Mouse (Mus musculus) adrenal gland, postnatal 36 days (tissue): Measurements from ENCODE around the gene B9d2. TPM values are rescaled to one million over a fixed set of nuclear protein-coding genes. Genes with fewer than 3 reads are reported as not detected.

Source experiments
- DNase-seq, 2 experiments: peaks; one replicate each; pipeline ENCODE4 v3.0.0; 2021; ENCODE audit warnings: mixed read lengths in 1 of 2
- long read RNA-seq, 2 experiments: library from polyadenylated mRNA; stranded (forward); transcript quantifications; one replicate each; pipeline ENCODE4 v2.0.0; 2021; ENCODE audit warnings: borderline sequencing depth in 2 of 2
- total RNA-seq, 2 experiments: library from RNA; stranded (reverse); gene quantifications; 2 replicates each; pipeline ENCODE4 v1.2.3; 2021

B9d2 gene
- 10 to 100 TPM; 15.3 to 18.0 TPM for total RNA-seq
- long read RNA-seq, experiment 1, transcript B9d2-203 (4 exons, 995 nt): major isoform, 28 of 28 reads
- long read RNA-seq, experiment 1, partial matches to known transcripts: 0 of 28 reads
- long read RNA-seq, experiment 1, other reads (novel, unspliced or antisense): 0 of 28 reads
- long read RNA-seq, experiment 2, transcript B9d2-203 (4 exons, 995 nt): major isoform, 8 of 11 reads
- long read RNA-seq, experiment 2, partial matches to known transcripts: 2 of 11 reads
- long read RNA-seq, experiment 2, other reads (novel, unspliced or antisense): 0 of 11 reads

DNA sequence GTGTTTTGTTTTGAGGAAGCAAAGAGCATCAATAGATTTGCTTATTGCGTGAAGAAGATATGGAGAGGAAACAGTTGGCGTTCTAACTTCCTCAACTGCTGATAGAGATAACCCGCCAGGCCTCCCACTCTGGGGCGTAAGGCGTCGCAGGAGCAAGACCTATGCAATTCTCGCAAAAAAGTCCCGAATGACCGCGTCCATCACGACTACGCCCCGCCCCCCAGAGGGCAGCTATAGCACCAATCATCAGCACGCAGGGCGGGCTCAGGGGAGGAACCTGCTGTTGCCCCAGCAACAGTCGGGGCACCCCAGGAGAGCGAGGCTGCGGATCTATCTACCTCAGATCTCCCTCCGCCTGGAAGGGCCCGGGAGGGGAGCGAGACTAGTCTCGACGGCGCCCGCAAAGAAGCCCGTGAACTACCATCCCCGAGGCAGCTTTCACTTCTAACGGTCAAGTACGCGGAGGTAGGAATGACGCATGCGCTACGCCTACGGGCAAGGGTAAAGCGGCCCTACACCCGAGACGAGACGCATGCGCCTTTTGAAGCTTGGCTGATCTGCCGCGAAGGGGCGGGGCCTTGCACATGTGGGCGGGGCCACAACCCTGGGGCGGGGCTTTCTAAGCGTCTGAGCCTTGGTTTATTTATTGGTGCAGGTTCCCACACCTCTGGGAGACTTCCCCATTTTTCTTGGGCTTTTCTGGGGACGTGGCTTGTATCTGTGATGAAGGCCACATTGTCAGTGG is at the start of gene B9d2:
TSS of gene B9d2 (plus strand) at position 267 of the 745 bp plus-strand sequence.
- DNase-seq: peak; percentile 96 to 98

DNA sequence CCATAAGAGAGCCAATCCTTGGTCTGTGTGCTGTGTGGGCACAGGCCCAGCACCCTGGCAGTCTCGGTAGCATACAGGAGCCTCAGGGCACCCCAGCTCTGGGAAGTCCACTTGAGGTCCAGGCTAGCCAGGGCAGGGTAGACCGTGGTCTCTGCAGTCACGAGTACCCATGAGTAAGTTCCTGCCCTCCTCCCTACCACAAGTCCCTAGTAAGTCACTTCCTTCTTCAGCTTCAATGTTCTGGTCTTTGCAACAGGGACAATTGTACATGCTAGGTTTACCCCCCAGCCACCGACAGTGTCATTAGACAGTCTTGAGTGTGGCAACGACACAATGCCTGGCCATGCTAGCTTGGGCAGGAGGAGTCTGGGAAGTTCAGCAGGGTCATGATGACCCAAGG is 47.9 kb upstream of the B9d2 start:
- no peak for DNase-seq

DNA sequence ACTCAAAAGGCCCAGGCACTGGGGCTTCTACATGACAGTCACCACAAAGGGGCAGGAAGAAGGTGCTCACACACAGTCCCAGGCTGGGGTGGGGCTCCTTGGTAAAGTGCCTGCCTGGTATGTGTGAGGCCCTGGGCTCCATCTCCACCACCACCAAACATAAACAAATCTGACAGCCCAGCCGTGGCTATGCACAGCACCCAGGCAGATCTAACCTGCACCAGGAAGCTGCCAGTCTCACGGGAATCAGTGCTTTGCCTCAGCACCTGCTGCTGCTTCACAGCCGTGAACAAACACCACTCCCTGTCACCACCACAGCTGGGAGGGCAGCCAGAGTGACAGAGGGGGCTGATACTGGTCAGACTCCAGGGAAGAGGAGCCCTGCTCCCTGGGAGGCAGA is 44.2 kb upstream of the B9d2 start:
- DNase-seq: no peak

DNA sequence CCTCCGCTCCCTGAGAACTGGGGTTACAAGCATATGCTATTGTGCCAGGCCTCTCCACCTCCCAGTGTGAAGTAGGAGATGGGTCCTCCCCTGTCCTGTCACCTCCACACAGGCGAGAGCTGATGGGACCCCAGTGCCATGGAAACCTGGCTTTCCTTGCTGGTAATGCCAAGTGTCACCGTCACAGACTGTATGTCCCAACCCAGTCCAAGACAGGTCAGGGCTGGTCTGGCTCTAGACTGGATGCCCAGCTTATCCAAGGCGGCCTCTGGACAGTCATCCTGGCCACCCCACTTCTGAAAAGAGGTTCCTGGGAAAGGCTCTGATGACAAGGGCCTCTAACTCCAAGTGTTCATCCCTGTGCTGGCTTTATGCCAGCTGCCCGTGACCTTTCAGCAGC is 43.5 kb upstream of the B9d2 start:
- DNase-seq: no peak

DNA sequence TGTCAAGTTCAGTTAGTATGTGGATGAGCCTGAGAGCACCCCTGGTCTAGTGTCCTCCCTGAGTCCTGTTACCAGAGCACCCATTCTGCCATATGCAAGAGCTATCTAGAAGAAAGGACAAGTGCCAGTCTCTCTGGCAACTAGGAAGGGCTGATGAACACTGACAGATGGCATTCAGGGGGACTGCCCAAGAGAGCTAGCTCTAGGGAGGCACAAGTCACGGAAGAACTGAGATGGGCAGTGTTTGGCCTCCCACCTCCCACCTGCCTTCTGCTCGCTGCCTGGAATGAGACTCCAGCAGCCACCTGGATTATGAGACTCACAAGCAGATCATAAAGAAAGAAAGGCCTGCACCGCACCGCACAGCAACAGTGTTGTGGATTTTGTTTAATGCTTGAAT is 40.8 kb upstream of the B9d2 start:
- DNase-seq: no peak

DNA sequence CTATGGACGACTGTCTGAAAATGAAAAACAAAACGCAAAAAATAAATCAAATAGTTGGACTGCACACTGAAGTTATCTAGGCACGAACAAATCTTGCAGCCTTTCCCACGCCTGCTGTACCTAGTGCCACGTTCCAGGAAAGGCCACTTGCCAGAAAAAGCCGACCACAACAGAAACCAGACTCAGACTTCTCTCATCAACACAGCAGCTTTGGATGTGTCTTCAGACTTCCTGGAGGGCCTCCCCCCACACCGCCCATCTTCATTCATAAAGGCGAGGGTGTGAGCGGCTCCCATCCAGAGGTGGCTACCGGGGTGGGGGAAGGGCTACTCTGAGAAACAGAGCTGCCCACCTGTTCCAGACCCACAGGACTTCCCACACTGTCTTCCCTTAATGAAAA is 36.4 kb upstream of the B9d2 start:
- DNase-seq: no peak

DNA sequence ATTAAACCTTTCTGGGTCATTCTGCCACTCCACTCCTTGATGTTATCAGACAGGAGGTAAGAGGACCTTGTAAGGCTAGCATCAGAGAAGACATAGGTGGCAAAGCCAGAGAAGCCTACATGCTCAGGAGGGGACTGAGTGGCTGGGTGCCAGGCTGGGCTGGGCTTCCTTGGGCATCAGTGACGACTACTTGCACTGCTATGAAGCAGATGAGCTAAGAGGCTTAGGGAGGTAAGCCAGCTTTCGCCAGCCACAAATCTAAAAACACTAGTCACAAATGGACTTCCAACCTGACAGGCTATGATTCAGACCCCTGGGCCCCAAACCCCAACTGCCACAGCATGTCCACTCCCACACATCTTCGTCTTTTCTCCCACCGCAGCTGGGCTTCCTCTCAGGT is 35.9 kb upstream of the B9d2 start:
- DNase-seq: no peak

DNA sequence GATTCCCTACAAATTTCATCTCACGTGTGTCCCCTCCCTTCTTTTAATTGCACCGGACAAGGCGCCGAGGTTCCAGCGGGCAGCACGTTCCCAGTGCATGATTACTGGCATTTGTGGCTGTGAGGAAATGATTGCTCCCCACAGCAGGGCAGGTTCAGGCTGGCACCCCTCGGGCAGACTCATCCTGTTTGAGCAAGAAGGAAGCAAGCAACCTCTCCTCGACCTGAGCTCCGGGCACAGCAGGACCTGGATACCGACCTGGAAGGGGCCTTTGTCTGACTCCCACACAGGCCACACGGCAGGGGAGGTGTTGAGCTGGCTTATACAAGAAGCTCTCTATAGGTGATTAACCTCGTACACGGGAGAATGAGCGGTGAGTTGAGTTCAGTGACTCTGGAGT is 35.5 kb upstream of the B9d2 start:
- DNase-seq: no peak

DNA sequence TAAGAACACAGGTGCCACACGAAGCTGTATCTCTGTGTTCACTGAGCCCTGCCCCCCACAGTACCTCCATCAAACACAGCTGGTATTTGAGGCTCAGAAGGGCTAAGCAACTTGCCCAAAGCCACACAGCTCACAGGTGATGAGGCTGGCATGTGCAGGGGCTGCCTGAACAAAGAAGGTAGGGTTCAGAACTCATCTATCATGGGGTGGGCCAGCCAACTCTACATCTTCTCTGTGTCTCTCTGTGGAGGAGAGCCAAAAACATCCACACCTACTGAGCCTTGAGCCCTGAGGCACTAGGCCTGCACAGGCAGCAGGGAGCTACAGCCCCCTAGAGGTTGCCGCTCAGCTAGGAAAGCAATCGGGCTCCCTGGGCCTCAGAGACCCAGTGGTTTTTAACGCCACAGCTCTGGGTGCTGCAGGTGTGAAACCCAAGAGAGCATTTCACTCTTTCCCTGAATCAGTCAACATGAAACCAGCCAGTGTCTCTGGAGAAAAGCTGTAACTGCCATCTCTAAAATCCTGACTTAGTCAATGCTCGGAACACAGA is 32.9 kb upstream of the B9d2 start:
- no peak for DNase-seq

DNA sequence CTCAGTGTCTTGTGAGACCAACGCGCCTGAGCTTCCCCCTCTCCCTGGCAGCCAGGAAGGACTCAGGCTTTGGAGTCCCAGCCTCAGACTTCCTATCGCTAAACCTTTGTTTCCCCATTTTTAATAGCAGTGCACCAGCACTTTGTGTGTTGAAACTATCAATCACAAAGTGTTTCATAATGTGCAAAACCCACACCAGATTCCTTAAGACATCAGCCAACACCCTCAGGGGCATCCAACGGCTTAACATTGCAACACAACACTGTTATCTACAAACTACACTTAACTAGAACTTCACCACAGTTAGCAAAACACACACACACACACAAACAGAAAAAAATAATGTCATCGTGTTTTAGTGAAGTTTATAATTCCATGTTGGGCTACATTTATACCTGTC is 30.7 kb upstream of the B9d2 start:
- no peak for DNase-seq

DNA sequence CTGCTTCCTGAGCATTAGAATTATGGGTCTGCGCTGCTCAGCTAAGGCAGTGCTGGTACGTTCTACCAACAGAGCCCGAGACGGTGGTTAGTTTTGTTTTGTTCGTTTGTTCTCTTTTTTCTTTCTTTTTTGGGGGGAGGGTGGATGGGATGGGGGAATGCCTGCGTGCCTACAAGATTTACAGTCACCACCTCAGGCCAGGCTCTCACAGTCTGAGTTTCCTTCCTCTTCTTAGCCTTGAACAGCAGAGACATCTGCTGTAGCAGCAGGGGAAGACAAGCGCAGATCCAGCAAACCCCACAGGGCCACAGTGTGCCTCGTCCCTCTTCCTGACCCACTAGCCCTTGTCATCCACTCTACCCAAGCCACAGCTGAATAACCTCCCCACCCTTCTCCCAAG is 29.3 kb upstream of the B9d2 start:
- no peak for DNase-seq

DNA sequence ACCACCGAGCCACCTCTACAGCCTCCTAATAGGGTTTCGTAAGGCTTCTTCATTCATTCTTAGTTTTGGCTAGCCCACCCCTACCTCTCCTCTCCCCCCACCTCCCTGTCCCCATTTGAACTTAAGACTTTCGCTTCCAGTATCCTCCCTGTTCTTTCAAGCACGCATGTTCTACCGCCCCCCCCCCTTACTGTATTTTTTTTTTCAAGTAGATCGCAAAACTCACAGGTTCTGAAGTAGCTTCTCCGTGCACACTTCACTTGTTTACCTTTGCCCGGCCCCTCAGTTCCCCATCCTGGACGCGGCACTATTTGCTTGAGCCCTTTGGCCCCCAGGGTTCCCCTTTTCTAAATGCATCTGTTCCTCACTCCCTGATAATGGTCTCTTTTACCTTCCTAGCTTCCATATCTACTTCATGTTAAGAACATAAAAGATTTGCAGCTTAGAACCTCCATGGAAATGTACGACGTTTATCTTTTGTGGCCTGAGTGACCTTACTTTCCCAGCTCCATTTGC is 28.3 kb upstream of the B9d2 start:
- DNase-seq: no peak

DNA sequence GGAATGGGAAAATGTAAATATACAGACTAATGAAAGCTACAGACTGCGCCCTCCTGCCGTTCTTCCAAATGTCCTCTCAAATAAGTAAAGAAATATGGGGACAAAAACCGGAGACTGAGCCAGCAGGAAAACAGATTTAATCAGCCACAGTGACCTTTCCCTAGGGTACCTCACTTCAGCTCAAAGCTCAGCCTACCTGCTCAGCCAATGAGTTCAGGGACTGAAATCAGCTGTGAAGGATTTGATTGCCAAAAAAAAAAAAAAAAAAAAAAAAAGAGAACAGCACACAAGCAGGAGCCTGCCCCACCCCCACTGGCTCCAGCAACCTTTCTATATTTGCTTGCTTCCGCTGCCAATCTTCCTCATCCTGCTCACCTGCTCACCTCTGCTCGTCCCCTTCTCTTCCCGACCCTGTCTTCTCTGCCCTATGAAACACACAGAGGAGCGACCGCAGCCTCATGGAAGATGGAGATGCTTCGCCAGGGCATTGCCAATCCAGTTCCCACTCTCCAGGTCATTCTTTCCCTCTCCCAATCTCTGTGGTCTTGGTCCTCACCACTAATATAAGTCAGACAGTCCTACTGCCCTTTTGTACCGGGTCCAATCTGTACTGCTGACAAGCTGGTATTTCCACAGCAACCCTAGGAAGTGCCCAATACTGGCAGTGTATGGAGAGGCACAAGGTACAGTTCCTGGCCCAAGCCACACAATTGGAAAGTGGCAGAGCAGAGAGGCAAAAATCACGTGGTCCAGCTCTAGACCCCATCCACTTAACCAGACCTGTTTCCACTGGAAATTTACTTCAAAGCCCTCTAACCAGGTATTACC is 24.8 kb upstream of the B9d2 start:
- DNase-seq: peak in 1 of 2 experiments; percentile 49

DNA sequence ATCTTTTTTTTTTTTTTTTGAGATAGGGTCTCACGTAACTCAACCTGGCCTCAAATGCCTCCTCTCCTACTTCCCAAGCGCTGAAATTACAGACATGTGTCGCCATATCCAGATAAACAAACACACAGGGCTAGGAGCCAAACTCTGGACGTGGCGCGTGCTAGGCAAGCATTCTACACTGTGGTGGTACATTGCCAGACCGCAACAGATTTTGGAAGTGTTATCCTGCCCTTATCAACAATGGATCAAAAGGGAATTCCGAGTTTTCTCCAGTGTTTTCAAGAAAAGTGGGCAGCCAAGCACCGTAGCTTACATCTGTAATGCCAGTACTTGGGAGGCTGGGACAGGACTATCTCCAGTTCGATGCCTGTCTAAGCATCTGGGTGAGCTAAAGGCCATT is 22.8 kb upstream of the B9d2 start:
- no peak for DNase-seq

DNA sequence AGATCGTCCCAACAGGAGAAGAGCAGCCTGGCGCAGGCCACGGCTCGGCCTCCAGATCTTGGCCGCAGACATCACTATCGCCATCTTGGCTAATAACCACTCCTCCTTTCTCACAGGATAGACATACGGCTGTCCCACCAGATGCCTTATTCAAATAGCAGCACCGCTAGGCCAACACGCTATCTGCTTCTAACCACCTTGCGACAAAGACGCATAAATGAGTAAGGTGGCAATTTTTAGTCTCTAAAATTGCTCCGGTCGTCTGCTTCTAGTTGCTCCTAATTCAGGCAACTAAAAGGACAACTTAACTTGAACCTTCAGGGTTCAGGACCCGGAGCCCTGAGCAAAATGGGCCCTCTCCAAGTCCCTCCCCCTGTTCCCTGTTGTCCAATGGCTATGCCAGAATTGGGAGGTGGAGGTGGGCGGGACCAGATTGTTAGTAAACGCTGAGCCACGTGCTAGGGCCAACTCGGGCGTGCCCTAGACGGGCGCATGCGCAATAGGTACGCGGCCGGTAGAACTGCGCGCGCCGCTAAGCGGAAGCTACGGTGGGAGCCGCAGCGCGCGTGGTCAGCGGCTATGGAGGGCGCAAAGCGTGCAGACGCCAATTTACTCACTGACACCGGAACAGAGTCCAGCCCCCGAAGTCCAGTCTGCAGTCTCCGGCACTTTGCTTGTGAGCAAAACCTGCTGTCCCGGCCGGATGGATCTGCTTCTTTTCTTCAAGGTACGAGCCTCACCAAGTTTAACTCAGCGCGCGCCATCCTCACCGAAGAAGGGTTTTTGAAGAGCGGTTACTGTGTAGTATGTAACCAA is 21.7 kb upstream of the B9d2 start, which contains the start of the genes Bckdha and Exosc5:
TSS of gene Bckdha (minus strand) at position 325 of the 816 bp plus-strand sequence.
TSS of gene Exosc5 (plus strand) at position 508 of the 816 bp plus-strand sequence.
- peak; percentile 98 for DNase-seq

DNA sequence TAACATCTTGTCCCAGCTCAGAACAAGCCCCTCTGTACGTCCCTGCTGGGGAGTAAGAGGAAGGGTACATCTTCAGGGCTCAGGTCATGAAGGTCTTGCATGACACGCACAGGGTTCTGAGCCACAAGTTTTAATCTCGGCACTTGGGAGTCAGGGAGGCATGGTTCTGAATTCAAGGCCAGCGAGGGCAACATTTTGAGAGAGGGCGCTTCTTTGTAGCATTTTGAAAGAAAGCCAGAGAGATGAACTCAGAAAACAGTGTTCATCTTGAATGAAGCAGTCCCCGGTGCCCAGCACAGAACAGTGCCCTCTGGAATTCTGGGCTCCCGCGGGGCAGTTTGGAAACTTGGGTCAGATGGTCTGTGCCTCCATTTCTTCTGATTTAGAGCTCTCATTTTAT is 14.2 kb upstream of the B9d2 start:
- DNase-seq: no peak

DNA sequence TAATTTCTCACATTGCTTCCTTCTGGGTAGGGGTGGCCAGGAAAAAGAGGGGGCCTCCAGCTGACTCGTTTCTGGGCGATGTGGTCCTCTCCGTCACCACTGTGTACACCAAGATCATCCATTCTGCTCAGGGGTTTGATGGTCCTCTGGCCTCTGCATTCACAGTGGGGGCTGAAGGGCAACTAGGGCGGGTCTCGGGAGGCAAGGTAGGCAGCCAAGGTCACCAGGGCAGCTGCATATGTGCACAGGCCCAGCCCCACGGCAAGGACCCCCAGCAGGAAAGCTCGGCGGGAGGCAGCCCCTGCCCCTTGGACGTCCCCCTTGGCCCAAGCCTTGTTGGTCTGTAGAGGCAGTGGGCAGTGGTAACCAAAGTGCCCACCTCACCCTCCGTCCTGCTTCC is 11.4 kb upstream of the B9d2 start:
- no peak for DNase-seq

DNA sequence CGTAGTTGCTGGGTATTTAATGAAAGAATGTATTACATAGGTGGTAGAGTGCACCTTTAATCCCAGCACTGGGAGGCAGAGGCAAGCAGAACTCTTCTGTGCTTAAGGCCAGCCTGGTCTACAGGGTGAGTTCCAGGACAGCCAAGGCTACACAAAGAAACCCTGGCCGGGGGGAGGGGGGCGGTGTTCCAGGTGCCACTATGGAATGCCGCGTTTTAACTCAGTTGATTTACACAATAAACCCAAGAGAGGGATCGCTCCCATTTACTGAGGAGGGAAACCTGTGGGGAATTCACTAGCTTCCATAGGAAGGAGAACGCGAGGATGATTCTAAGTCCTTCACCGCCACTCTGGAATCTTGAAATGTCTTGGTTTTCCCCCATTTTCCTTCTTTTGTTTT is 10.9 kb upstream of the B9d2 start:
- no peak for DNase-seq

DNA sequence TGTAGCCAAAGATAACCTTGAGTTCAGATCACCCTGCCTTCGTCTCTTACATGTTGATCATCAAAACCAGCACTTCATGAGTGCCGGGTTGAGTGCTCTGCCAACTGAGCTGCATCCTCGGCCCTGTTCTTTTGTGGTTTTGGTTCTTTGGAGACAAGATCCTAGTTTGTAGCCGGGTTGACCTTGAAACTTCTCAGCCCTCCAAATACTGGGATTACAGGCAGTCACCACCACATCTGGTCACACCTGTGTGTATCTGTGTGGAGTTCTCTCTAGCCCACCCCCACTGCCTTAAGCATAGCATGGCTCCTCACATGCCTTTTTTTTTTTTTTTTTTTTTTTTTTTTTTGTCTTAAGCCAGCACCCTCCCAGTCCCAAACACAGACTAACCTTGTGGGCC is 10.5 kb upstream of the B9d2 start:
- no peak for DNase-seq

DNA sequence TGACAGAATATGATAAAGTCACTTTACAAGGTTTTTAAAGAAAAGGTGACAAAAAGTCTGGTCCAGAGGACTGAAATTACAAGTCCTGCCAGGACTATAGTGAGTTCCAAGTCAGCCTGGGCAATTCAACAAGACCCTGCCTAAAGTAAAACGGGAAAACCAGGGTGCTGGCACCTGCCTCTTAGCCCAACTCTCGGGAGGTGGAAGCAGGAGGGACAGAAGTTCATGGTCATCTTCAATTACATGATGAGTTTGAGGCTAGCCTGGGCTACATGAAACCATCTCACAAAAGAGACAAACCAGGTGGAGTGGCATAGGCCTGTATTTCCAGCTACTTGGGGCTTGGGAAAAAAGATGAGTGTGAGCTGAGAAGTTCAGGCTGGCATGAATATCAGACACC is 8.9 kb upstream of the B9d2 start:
- no peak for DNase-seq

DNA sequence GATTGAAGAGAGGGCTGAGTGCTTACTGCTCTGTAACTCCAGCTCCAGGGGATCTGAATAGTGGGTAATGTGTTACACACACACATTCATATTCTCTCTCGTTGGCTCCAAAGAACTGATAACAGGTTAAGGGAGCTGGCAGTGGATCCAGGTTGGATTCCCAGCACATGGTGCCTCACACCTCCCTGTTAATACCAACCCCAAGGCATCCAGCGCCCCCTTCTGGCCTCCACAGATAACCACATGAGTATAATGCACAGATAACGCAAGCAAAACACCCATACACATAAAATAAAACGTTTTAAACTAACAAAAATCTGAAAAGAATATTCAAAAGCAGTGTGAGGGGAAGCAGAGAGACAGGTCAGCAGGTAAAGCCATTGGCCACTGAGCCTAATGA is 8.1 kb upstream of the B9d2 start:
- no peak for DNase-seq

DNA sequence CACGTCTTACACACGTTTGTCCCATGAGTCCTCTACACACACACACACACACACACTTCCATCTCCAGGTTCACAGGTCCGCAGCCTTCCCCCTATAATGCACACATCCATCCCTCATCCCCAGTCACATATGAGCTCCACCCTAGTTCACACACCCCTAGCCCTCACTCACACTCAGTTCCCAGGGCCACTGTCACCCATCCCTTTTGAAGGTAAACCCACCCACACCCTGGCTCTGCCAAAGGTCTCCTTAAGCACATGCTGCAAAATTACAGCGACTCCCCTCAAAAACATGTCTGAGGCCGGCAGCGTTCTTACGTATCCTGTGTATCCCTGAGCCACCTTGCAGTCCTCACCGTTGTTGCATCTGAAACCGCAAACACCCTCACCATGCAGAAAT is 6.3 kb upstream of the B9d2 start:
- no peak for DNase-seq
